Mouse (Mus musculus) left cerebral cortex, postnatal 14 days (tissue): ENCODE measurements at regions not wholly inside any gene's neighbourhood (a gene's known extent, or its start where the extent isn't known, plus 50 kb on each side); places are given as distances from the start of the nearest gene placed in this dataset.

Source experiments
- DNase-seq, 2 experiments: peaks; one replicate each; pipeline ENCODE4 v3.0.0; 2021 to 2022; ENCODE audit warnings: low spot score in 2 of 2, mixed read lengths in 1 of 2
- intact Hi-C: fragments of 180-260 bp; cut with DNase I; formaldehyde crosslinking; loops from one replicate; pipeline ENCODE4 v1.15.1; 2025

DNA sequence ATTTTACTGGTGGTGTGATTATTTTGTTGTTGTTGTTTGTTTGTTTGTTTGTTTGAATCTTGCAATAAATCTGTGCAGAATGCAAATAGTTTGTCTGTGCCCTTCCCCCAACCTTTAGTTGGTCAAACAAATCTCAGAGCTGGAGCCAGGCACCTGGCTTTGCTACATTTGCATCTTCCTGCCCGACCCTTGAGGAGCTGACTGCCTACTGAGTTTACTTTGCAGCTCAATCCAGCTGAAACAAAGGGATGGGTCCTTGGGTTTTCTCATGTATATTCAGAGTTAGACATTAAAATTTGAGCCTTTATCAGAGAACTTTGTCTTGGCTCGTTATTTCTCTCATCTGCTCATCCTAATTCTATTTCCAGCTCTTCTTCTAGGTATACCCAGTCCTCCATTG is 79.4 kb upstream of the BC030870 start:
- DNase-seq: no peak
- intact Hi-C loops: no loop called here

GRCm38 (mm10) chr8:65206202-65206601 is 76.8 kb upstream of the BC030870 start:
- intact Hi-C loops: no loop called here
- no peak for DNase-seq

GRCm38 (mm10) chr8:65194656-65195055 is 65.3 kb upstream of the BC030870 start:
- intact Hi-C loops: no loop called here
- DNase-seq: peak; percentile 3 to 9

- no peak for DNase-seq
- intact Hi-C loops: no loop called here
These were observed 64.9 kb upstream of the BC030870 start for GRCm38 (mm10) chr8:65194231-65194630.

DNA sequence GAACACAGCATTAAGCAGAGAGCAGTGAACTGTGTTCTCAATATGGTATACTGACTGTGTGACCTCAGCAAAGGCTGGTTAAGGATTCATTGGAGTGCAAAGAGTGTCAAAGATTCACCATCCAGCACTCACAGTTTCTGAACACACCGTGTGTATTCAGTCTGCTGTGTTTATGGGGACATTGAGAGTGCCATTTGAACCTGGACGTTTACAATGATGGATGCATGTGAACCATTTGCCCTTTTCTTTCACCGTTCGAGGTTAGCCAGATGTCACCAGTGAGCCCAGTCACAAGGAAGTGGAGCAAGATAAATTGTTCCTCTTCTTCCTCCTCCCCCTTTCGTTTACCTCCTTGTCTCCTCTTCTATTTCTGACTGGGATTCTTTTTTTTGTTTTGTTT is 53.0 kb upstream of the BC030870 start:
- intact Hi-C loops: no loop called here
- no peak for DNase-seq

GRCm38 (mm10) chr8:65180447-65180846 is 51.1 kb upstream of the BC030870 start:
- intact Hi-C loops: no loop called here
- DNase-seq: no peak
